Mouse (Mus musculus): ENCODE measurements at regions not wholly inside any gene's neighbourhood (a gene's known extent, or its start where the extent isn't known, plus 50 kb on each side); places are given as distances from the start of the nearest gene placed in this dataset.
"Not testable (repeated sequence)": the region's sequence is repeated elsewhere in the genome, so short reads cannot be mapped to it uniquely, and the experiment has no call there.

GRCm38 (mm10) chr3:80081210-80081609 is 196.9 kb downstream of the Fam198b start:
- no peak for DNase-seq

- no peak for DNase-seq
Observed at GRCm38 (mm10) chr3:80082780-80083519, 198.6 kb downstream of the Fam198b start.

- DNase-seq, result no peak
Observed at GRCm38 (mm10) chr3:80084168-80084567, 199.8 kb downstream of the Fam198b start.

DNA sequence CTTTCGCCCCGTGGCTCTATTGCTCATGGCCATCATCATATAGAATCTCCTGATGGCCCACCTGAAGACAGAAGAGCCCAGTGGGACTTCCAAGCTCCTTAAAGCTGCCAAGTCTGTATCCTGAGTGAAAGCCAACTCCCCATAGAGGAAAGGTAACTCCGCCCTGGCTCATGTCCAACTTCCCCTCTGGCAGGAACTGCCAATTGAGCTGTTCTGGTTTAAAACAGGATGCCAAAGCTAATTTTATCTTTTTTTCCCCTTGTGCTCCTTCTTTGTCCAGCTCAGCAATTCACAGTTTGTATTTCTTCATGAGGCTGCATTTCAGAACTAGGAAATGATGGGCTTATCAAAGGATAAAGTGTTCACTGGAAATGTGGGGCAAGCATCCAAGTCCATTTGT is 215.3 kb downstream of the Fam198b start:
- DNase-seq, result no peak

DNA sequence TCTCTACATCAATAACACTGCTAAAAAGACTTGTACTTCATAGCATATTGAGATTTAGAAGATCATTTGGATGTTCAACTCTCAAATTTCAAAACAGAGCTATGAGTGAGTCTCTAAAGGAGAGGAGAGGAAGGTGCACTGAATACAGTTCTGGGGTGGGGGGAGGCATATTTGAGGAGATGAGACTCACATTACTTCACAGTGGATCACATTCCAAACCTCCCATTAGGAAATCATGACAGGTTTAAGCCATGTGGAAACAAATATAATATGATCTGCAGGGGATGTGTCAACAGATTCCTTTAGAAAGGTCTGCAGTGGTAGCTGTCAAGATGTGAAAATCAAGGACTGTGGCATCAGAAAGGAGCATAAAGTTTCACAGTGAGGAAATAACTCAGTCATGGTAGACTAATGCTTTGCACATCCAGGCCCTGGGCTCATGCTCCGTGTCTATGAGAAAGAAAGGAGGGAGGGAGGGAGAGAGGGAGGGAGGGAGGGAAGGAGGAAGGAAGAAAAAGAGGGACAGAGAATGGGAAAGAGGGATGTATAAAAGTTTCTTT is 235.9 kb downstream of the Fam198b start:
- no peak for DNase-seq

GRCm38 (mm10) chr3:80123666-80124065 is 239.3 kb downstream of the Fam198b start:
- no peak for DNase-seq

DNA sequence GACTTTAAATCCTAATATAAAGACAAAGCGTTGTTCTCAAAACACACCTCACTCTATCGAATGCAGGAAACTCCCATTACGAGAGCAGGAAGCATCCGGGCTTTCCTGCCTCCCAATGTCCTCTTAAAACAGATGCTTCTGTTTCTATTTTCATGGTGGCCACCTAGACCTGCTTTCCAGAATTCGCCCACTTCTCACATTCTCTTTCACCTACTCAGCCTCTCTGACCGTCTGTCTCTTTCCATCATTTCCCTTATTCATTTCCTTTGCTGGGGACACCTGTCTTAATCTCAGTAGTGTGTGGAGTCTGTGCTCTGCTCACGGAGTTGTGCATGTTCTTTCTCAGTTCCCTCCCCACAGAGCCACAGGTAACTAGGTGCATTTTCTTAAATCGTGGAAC is 240.3 kb downstream of the Fam198b start:
- DNase-seq, result no peak

DNA sequence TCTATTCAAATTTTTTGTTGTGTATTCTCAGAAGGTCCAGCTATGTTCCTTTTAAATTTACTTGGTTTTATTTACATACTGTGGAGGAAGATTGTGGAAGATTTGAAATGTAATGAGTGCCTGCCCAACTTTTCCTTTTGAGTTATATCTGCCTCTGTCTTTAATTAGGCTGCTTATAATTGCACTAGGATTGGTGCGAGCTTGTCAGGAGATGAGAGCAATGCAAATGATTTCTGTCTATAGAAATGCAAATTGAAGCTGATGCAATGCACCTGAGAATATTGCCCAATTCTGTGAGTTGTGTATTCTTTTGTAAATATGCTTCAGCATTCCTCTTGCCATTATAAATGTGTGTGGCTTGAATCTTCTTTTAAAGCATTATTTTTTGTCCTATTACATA is 257.4 kb downstream of the Fam198b start:
- DNase-seq, result no peak

DNA sequence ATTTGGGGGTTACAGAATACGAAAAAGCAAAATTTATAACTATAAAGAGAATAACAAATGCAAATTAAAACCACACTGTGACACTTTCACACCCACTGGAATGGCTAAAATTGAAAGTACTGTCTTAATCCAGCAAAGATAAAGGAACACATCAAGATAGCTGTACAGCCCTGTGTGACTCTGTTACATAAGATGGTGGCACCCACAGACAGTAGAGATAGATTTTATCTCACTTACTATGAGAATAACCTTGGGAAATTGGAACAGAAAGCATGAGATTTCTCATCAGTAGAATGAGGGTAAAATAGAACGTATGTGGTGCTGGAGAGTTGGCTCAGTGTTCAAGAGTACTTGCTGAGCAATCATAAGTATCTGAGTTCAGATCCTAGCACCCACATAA is 276.1 kb downstream of the Fam198b start:
- DNase-seq, result no peak

DNA sequence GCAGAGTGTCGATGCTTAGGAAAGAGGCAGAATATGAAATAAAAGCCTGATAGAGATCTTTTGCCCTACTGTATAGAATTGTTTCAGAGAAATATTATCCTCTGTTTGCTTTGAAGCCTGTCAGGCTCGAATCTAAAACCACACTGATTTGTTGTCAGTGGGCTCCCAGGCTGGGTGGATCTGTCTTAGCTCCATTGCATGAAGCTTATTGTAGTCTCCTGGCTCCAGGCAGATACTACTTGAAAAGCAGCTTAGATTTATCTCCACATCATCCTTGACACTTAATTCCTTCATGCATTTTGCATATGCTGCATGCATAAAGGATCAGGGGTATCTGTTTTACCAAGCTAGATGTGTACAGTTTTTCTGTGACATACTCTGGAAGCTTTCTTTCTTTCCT is 297.4 kb downstream of the Fam198b start:
- no peak for DNase-seq

- DNase-seq, result not testable (repeated sequence)
Observed at GRCm38 (mm10) chr3:80182161-80182560, 297.8 kb downstream of the Fam198b start.

DNA sequence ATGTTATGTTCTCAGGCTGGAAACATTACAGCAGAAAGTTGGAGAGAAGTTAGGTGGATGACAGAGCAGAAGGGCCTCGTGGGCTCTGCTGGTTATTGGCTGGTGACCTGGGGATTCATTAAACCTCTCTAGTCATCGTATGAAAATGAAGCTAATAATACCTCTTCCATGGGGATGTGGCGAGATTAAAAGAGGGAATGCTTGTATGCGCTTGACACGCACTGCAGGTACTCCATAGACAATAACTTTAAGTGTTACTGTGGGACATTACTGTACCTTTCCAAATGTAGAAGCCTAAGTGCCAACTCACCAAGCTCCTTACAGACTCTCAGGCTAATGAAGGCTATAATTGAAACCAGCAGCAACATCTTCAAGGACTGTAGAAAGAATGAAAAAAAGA is 303.1 kb downstream of the Fam198b start:
- DNase-seq, result no peak

- no peak for DNase-seq
Observed at GRCm38 (mm10) chr3:80200904-80201303, 316.6 kb downstream of the Fam198b start.

GRCm38 (mm10) chr3:80204821-80205220 is 320.5 kb downstream of the Fam198b start:
- DNase-seq, result no peak

DNA sequence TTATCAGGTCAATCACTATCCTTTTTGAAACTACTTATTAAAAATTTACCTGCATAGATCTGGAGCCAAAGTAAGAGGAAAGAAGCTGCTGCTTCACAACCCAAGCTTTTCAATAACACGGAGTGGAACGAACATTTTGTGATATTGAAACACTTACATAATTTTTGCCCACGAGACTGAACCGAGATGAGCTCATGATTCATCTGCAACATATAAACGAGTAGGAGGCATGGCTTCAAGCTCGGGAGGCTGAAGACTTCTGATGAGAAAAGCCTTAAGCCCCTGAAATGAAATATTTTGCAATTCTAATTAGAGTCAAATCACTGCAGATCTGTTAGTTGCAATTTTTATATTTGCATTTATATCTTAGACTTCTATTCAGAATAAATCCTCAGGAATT is 321.0 kb downstream of the Fam198b start:
- no peak for DNase-seq

DNA sequence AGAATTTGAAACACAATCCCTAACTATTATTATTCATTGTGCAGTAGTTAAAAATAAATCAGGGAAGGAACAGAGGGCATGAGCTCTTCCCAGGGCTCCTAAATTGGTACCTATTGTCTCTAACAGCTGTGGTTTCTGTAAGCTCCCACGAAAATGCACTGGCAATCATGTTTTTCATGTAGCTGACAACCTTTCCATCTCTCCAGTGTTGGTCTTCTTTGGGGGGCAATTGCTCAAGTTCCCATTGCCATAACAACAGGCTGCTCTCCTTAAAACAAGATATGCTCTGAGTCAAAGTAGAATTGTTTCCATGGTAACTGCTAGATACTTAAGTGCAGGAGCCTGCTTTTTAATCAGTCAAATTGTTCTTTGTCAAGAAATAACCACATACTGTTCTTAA is 322.7 kb downstream of the Fam198b start:
- DNase-seq, result no peak

GRCm38 (mm10) chr3:80208028-80208427 is 323.7 kb downstream of the Fam198b start:
- DNase-seq, result no peak

GRCm38 (mm10) chr3:80209596-80209995 is 325.3 kb downstream of the Fam198b start:
- no peak for DNase-seq

GRCm38 (mm10) chr3:80211323-80212109 is 327.2 kb downstream of the Fam198b start:
- DNase-seq, result no peak

DNA sequence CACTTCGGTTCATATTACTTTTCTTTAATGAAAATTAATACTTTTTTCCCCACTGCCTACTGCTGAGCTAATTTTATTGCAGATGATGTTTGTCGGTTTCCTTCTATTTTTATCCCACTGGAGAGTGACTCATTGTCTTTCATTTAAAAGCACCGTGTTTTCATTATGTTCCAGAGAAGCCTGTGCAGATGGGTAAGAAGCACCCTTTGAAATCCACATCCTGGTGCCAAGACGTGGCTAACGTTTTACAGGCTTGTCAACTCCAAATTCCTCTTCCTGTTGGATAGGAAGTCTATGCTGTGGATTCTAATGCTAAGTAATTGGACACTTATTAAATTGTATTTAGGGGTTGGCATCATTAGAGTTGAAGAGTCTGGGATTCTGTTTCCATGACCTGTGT is 364.3 kb downstream of the Fam198b start:
- DNase-seq, result no peak

DNA sequence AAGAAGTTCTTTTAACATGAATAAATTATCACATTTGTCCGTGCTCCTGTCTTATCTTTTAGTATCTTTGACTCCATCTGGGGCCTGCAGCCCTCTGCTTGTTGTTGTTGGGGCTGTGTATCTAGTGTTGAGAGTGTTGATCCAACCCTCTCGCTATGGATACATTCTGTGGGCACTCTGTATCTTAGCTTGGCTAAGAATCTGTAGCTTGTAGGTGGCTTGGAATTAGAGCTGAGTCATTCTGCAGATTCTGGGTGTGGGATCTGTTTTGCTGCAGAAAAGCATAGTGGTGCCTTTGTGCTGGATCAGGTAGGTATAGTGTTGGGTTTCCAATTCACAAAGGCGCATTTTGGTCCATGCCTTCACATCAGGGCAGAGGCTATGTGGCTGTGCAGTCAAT is 365.6 kb downstream of the Fam198b start:
- no peak for DNase-seq

- DNase-seq, result no peak
Observed at GRCm38 (mm10) chr3:80255304-80255703, 371.0 kb downstream of the Fam198b start.

DNA sequence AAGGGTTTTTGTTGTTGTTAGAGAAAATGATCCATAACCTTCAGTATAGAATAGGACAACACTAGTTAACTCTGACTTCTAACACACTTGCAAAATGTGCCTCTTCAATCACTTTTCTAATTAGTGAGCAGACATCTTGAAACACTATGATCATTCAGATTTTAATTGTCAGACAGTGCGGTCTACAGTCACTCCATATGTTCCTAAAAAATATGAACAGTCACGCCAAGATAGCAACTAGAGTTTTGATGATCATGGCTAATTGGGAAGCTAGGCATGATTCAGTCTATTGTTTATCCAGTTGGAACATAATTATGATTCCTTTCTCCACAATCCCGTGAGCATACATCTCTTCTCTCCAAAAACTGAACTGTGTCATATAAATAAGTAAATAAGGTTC is 372.1 kb downstream of the Fam198b start:
- DNase-seq, result no peak

DNA sequence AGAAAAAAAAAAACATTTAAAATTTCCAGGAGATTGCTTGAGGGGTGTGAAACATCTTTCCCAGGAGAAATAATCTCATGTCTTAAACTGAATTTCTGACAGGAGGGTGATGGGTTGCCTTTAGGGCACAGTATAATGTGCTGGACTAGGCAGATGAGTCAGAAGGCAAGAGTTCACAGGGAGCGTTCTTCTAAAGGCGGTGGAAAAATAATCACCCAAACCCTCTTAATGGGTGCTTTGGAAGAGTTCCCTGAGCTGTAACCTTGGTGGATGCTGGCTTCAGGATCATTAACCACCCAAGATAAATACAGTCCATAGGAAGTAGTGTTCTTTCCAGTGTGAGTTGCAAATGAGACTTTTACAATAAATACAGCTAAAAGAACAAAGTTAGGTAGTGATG is 378.8 kb downstream of the Fam198b start:
- no peak for DNase-seq

Measured in thymus, postnatal 36 days (tissue).